Mouse (Mus musculus) brown adipose tissue, adult 24 weeks (tissue): Measurements from ENCODE around the gene Gm49630. TPM values are rescaled to one million over a fixed set of nuclear protein-coding genes. Genes with fewer than 3 reads are reported as not detected.
"Not testable (repeated sequence)": the region's sequence is repeated elsewhere in the genome, so short reads cannot be mapped to it uniquely, and the experiment has no call there.

Experiments
- H3K27ac ChIP-seq: fragments of 200-500 bp; replicated peaks from 2 replicates; pipeline ENCODE4 v1.5.1; 2012; ENCODE audit warnings: low read depth, mild to moderate bottlenecking, low read length
- H3K4me1 ChIP-seq: fragments of 200-500 bp; 2 replicates; pipeline ENCODE4 v1.6.1; 2012; ENCODE audit warnings: low read length, mixed read lengths; ENCODE audit not compliant: control insufficient read depth, insufficient read depth, insufficient read length
- H3K4me3 ChIP-seq: fragments of 200-500 bp; 2 replicates; pipeline ENCODE4 v1.5.1; 2012; ENCODE audit warnings: low read depth, mild to moderate bottlenecking, low read length, moderate library complexity; ENCODE audit not compliant: insufficient read depth
- polyA plus RNA-seq: library from polyadenylated mRNA; stranded (reverse); fragments of >200 nt; gene quantifications from 2 replicates; pipeline ENCODE4 v1.2.4, GENCODE M21; 2012; ENCODE audit not compliant: missing spikeins, insufficient read depth, insufficient read length

Gm49630 gene
- polyA plus RNA-seq, 1 experiment = not detected

GRCm38 (mm10) chr17:7324346-7324745 lies 47.4 kb downstream of the Gm49630 start, which contains the start of gene Tcp10a:
Tcp10a (plus strand) TSS chr17:7324646.
- not testable (repeated sequence) for H3K27ac ChIP-seq, H3K4me3 ChIP-seq, H3K4me1 ChIP-seq

GRCm38 (mm10) chr17:7319789-7320188 lies 52.0 kb downstream of the Gm49630 start:
- H3K27ac ChIP-seq, H3K4me3 ChIP-seq, H3K4me1 ChIP-seq: not testable (repeated sequence)

GRCm38 (mm10) chr17:7315693-7316382 lies 55.9 kb downstream of the Gm49630 start:
- H3K4me1 ChIP-seq, H3K27ac ChIP-seq, H3K4me3 ChIP-seq: not testable (repeated sequence)

GRCm38 (mm10) chr17:7306278-7307196 lies 65.2 kb downstream of the Gm49630 start:
- not testable (repeated sequence) for H3K4me3 ChIP-seq, H3K27ac ChIP-seq, H3K4me1 ChIP-seq

Other genes with a start within 250 kb of the Gm49630 start
- gene Rps6ka2, start 201.9 kb downstream of the Gm49630 start, polyA plus RNA-seq = 1.3 and 2.2 TPM in 2 replicates
- not detected in 2 replicates for gene Tcp10a, start 47.3 kb downstream of the Gm49630 start, polyA plus RNA-seq
- not detected in 2 replicates for gene Ttll2, start 19.3 kb downstream of the Gm49630 start, polyA plus RNA-seq
- gene Unc93a2, start 13.5 kb upstream of the Gm49630 start, polyA plus RNA-seq = not detected in 2 replicates